Mouse (Mus musculus) lung, postnatal 0 days (tissue): ENCODE data around the gene Yrdc. TPM values are rescaled to one million over a fixed set of nuclear protein-coding genes. Genes with fewer than 3 reads are reported as not detected.

Experiments used
- ATAC-seq: fragments of 200-750 bp; cut with Nextera tagmentation; 2 replicates; pipeline ENCODE4 v1.8.0; 2017; ENCODE audit warnings: moderate library complexity
- DNase-seq: peaks from one replicate; pipeline ENCODE4 v3.0.0-alpha.2; 2016; ENCODE audit warnings: low spot score
- H3K27ac ChIP-seq: fragments of 300-500 bp; sonication (generic); 2 replicates; pipeline ENCODE4 v1.5.1; 2014; ENCODE audit warnings: antibody characterized with exemption, mild to moderate bottlenecking, low read length, mixed read lengths
- H3K27me3 ChIP-seq: fragments of 300-500 bp; sonication (generic); replicated peaks from 2 replicates; pipeline ENCODE4 v1.6.1; 2014; ENCODE audit warnings: low read length, mixed read lengths; ENCODE audit not compliant: insufficient read depth
- H3K36me3 ChIP-seq: fragments of 300-500 bp; sonication (generic); 2 replicates; pipeline ENCODE4 v1.6.1; 2014; ENCODE audit warnings: low read length, mixed read lengths; ENCODE audit not compliant: insufficient read depth
- H3K4me1 ChIP-seq: fragments of 300-500 bp; sonication (generic); 2 replicates; pipeline ENCODE4 v1.6.1; 2014; ENCODE audit warnings: antibody characterized with exemption, low read depth, low read length, mixed read lengths; ENCODE audit not compliant: insufficient read depth
- H3K4me2 ChIP-seq: fragments of 300-500 bp; sonication (generic); replicated peaks from 2 replicates; pipeline ENCODE4 v1.6.1; 2014; ENCODE audit warnings: low read depth, mild to moderate bottlenecking, low read length, moderate library complexity, mixed read lengths
- H3K4me3 ChIP-seq: fragments of 300-500 bp; sonication (generic); 2 replicates; pipeline ENCODE4 v1.5.1; 2014; ENCODE audit warnings: low read depth, low read length
- H3K9ac ChIP-seq: fragments of 300-500 bp; sonication (generic); replicated peaks from 2 replicates; pipeline ENCODE4 v1.6.1; 2014; ENCODE audit warnings: low read depth, mild to moderate bottlenecking
- H3K9me3 ChIP-seq: fragments of 300-500 bp; sonication (generic); 2 replicates; pipeline ENCODE4 v1.6.1; 2016; ENCODE audit warnings: low read length, mixed read lengths
- CTCF ChIP-seq: IDR thresholded peaks from 2 replicates; pipeline ENCODE4 v1.5.1; 2016; ENCODE audit warnings: antibody characterized with exemption, mild to moderate bottlenecking
- EP300 ChIP-seq: IDR thresholded peaks from 2 replicates; pipeline ENCODE4 v1.6.1; 2016; ENCODE audit warnings: antibody characterized with exemption, mild to moderate bottlenecking, control low read depth
- WGBS: fragments of 180-500 bp; shearing (Covaris S2); extraction: QIAGEN DNeasy Blood & Tissue Kit; methylation state at CpG from one replicate; pipeline ENCODE4 v1.1.7; 2014; 5-methylcytosine and 5-hydroxymethylcytosine counted together
- polyA plus RNA-seq: library from polyadenylated mRNA; unstranded; fragments of >200 nt; fragmentation: Nextera tagmentation; extraction: Ambion mirVana; gene quantifications from 2 replicates; pipeline ENCODE4 v1.2.1, GENCODE M21; 2015

Gene Yrdc
- polyA plus RNA-seq, 1 experiment from 2014 or later = 25.4 TPM

DNA sequence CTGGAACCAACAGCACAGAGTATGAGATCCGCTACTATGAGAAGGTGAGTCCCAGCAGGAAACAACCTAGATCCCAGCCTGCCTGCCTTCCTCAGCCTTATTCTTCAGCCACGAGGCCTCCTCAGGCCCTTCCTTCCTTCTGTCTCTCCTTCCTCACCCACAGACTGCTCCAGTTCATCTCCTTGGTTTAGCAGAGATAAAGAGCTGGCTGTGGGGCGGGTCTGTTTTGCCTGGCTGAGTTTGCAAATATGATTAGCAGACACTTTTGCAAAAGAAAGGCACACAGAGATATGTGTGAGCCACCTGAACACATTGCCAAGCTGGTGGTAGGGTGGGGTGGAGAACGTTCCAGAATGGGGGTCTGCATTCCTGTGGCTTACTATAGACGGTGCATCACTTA lies 49.4 kb downstream of the Yrdc start:
- 51% methylated on average over 5 of the region's 5 CpGs for WGBS
- Histone ChIP-seq H3K4me2 (no peak overlapping the region), H3K4me3 (no peak overlapping the region), H3K4me1 (no peaks in the 10 kb centered on the region), H3K27ac (no peak overlapping the region), H3K27me3 (peaks cover 15% of the 10 kb centered on the region), H3K36me3 (no peaks in the 10 kb centered on the region), H3K9me3 (no peaks in the 10 kb centered on the region), H3K9ac (no peak overlapping the region)
- DNase-seq (no peak), ATAC-seq (no peak)
- TF ChIP-seq EP300 (no peak), CTCF (no peak)

Other genes starting within 250 kb of the Yrdc start
- not detected in 2 replicates for gene 3100002H09Rik, start 239.9 kb upstream of the Yrdc start, polyA plus RNA-seq
- 0.10 and 0.14 TPM in 2 replicates for gene Pou3f1, start 193.9 kb upstream of the Yrdc start, polyA plus RNA-seq
- 37.4 and 48.8 TPM in 2 replicates for gene Utp11, start 157.1 kb upstream of the Yrdc start, polyA plus RNA-seq
- gene Fhl3, start 150.0 kb upstream of the Yrdc start, polyA plus RNA-seq = 5.2 and 5.8 TPM in 2 replicates
- gene Sf3a3, start 135.9 kb upstream of the Yrdc start, polyA plus RNA-seq = 49.1 and 57.1 TPM in 2 replicates
- gene Inpp5b, start 108.8 kb upstream of the Yrdc start, polyA plus RNA-seq = 59.6 and 62.9 TPM in 2 replicates
- 9.3 and 10.8 TPM in 2 replicates for gene Mtf1, start 48.6 kb upstream of the Yrdc start, polyA plus RNA-seq
- 65.4 and 68.7 TPM in 2 replicates for gene 1110065P20Rik, start 517 bp downstream of the Yrdc start, polyA plus RNA-seq
- 0.08 and 0.13 TPM in 2 replicates for gene Maneal, start 11.5 kb downstream of the Yrdc start, polyA plus RNA-seq
- not detected in 2 replicates for gene Epha10, start 30.2 kb downstream of the Yrdc start, polyA plus RNA-seq
- gene 9930104L06Rik, start 86.4 kb downstream of the Yrdc start, polyA plus RNA-seq = 7.3 and 8.3 TPM in 2 replicates
- 5.5 and 8.8 TPM in 2 replicates for gene Cdca8, start 88.6 kb downstream of the Yrdc start, polyA plus RNA-seq
- 6.5 and 7.2 TPM in 2 replicates for gene Rspo1, start 135.8 kb downstream of the Yrdc start, polyA plus RNA-seq
- gene Gnl2, start 165.9 kb downstream of the Yrdc start, polyA plus RNA-seq = 42.3 and 47.3 TPM in 2 replicates
- 6.9 and 10.9 TPM in 2 replicates for gene Dnali1, start 215.0 kb downstream of the Yrdc start, polyA plus RNA-seq
- gene Snip1, start 216.0 kb downstream of the Yrdc start, polyA plus RNA-seq = 17.4 and 18.0 TPM in 2 replicates
- gene Meaf6, start 234.5 kb downstream of the Yrdc start, polyA plus RNA-seq = 29.7 and 32.1 TPM in 2 replicates